Mouse (Mus musculus) heart, embryonic 11.5 days (tissue): ENCODE results near the gene Nol3. TPM values are rescaled to one million over a fixed set of nuclear protein-coding genes. Genes with fewer than 3 reads are reported as not detected.

Source experiments
- ATAC-seq: fragments of 200-750 bp; cut with Nextera tagmentation; replicated peaks from 2 replicates; pipeline ENCODE4 v1.8.0; 2017; ENCODE audit warnings: moderate library complexity; ENCODE audit not compliant: insufficient number of reproducible peaks, low FRiP score, low TSS enrichment
- H3K27ac ChIP-seq: fragments of 300-500 bp; sonication (generic); 2 replicates; pipeline ENCODE4 v1.5.1; 2014; ENCODE audit warnings: mild to moderate bottlenecking, low read depth, low read length
- H3K27me3 ChIP-seq: fragments of 300-500 bp; sonication (generic); 2 replicates; pipeline ENCODE4 v1.6.1; 2014; ENCODE audit warnings: mild to moderate bottlenecking, low read length, mixed read lengths; ENCODE audit not compliant: control insufficient read depth, insufficient read depth
- H3K36me3 ChIP-seq: fragments of 300-500 bp; sonication (generic); 2 replicates; pipeline ENCODE4 v1.6.1; 2014; ENCODE audit warnings: mild to moderate bottlenecking, low read length, moderate library complexity, mixed read lengths; ENCODE audit not compliant: control insufficient read depth, insufficient read depth
- H3K4me1 ChIP-seq: fragments of 300-500 bp; sonication (generic); 2 replicates; pipeline ENCODE4 v1.6.1; 2014; ENCODE audit warnings: low read length; ENCODE audit not compliant: control insufficient read depth, insufficient read depth
- H3K4me2 ChIP-seq: fragments of 300-500 bp; sonication (generic); 2 replicates; pipeline ENCODE4 v1.6.1; 2014; ENCODE audit warnings: mild to moderate bottlenecking, moderate library complexity
- H3K4me3 ChIP-seq: fragments of 300-500 bp; sonication (generic); 2 replicates; pipeline ENCODE4 v1.5.1; 2014; ENCODE audit warnings: low read depth, low read length
- H3K9ac ChIP-seq: fragments of 300-500 bp; sonication (generic); 2 replicates; pipeline ENCODE4 v1.6.1; 2014; ENCODE audit warnings: mild to moderate bottlenecking, low read depth, low read length, moderate library complexity
- H3K9me3 ChIP-seq: fragments of 300-500 bp; sonication (generic); replicated peaks from 2 replicates; pipeline ENCODE4 v1.6.1; 2016; ENCODE audit warnings: low read length; ENCODE audit not compliant: control insufficient read depth
- WGBS: fragments of 180-500 bp; shearing (Covaris S2); extraction: QIAGEN DNeasy Blood & Tissue Kit; methylation state at CpG from one replicate; pipeline ENCODE4 v1.1.7; 2014; ENCODE audit not compliant: insufficient replicate concordance; 5-methylcytosine and 5-hydroxymethylcytosine counted together
- polyA plus RNA-seq: library from polyadenylated mRNA; unstranded; fragments of >200 nt; fragmentation: Nextera tagmentation; extraction: Ambion mirVana; gene quantifications from 2 replicates; pipeline ENCODE4 v1.2.1, GENCODE M21; 2014

The Nol3 gene
- polyA plus RNA-seq, 1 experiment from 2014 or later: 1.8 TPM

DNA sequence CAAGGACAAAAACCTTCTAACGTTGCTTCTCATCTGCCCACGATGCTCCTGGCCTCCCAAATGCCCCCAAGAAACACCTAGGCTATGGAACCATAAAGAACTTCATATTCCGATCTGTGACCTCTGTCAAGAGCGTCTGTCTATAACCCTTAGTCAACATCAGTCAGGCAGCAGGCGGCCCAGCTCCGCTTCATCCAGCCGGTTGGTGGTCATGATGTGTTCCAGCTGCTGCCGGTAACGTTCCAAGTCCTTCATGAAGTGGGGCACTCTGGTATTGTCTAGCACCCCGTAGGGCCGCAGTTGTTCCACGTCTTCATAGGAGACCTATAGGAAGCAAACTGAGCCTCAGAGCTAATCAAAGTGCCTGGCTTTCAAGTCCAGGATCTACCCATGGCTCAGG lies 5.9 kb downstream of the Nol3 start:
- Histone ChIP-seq H3K9me3 (no peaks in the 10 kb centered on the region), H3K4me3 (no peak overlapping the region), H3K4me1 (peaks cover 6% of the 10 kb centered on the region), H3K27me3 (peaks cover 43% of the 10 kb centered on the region), H3K27ac (no peak overlapping the region), H3K9ac (no peak overlapping the region), H3K36me3 (no peaks in the 10 kb centered on the region; the same call in 1 of the 2 replicates), H3K4me2 (no peak overlapping the region)
- 84% methylated on average over 12 of the region's 12 CpGs for WGBS
- no peak for ATAC-seq

GRCm38 (mm10) chr8:105282239-105282638 lies 6.3 kb downstream of the Nol3 start:
- Histone ChIP-seq H3K36me3 (no peaks in the 10 kb centered on the region; the same call in 1 of the 2 replicates), H3K27ac (no peak overlapping the region), H3K9me3 (no peaks in the 10 kb centered on the region), H3K9ac (no peak overlapping the region), H3K4me2 (no peak overlapping the region), H3K4me1 (peaks cover 6% of the 10 kb centered on the region), H3K27me3 (peaks cover 39% of the 10 kb centered on the region), H3K4me3 (no peak overlapping the region)
- 61% methylated on average over 4 of the region's 4 CpGs for WGBS
- no peak for ATAC-seq

DNA sequence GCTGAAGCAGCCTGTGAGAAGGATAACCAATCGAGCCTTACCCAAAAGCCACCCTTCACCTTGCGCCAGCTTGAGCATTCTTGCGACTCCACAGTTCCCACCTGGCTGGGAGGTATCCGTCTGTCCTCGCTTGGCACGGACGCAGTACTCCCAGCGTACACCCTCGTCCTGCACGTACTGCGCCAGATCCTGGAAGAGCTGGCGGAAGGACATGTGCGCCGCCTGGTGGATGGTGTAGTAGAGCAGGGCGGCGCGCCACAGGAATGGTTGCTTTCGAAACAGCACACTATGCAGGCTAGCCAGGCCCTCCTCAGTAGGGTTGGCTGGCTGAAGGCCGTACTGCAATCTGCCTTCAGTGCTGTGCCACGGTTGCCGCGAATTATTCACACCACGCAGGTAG lies 7.1 kb downstream of the Nol3 start:
- 26% methylated on average over 23 of the region's 23 CpGs for WGBS
- H3K4me2 ChIP-seq: no peak overlapping the region
- H3K27me3 ChIP-seq: peaks cover 30% of the 10 kb centered on the region
- peaks cover 6% of the 10 kb centered on the region for H3K4me1 ChIP-seq
- ATAC-seq: 0 out of 2 replicates have a peak, but pooled peaks have one; percentile 28
- H3K9me3 ChIP-seq: no peaks in the 10 kb centered on the region
- H3K27ac ChIP-seq: no peak overlapping the region
- no peaks in the 10 kb centered on the region; the same call in 1 of the 2 replicates for H3K36me3 ChIP-seq
- no peak overlapping the region for H3K4me3 ChIP-seq
- H3K9ac ChIP-seq: no peak overlapping the region

GRCm38 (mm10) chr8:105285514-105285913 lies 9.6 kb downstream of the Nol3 start:
- H3K27me3 ChIP-seq: peaks cover 21% of the 10 kb centered on the region
- no peak overlapping the region for H3K9ac ChIP-seq
- 50% methylated on average over 12 of the region's 12 CpGs for WGBS
- H3K4me3 ChIP-seq: no peak overlapping the region
- no peaks in the 10 kb centered on the region; the same call in 1 of the 2 replicates for H3K36me3 ChIP-seq
- H3K4me1 ChIP-seq: peaks cover 16% of the 10 kb centered on the region
- H3K4me2 ChIP-seq: no peak overlapping the region
- no peak overlapping the region for H3K27ac ChIP-seq
- no peaks in the 10 kb centered on the region for H3K9me3 ChIP-seq
- ATAC-seq: no peak

DNA sequence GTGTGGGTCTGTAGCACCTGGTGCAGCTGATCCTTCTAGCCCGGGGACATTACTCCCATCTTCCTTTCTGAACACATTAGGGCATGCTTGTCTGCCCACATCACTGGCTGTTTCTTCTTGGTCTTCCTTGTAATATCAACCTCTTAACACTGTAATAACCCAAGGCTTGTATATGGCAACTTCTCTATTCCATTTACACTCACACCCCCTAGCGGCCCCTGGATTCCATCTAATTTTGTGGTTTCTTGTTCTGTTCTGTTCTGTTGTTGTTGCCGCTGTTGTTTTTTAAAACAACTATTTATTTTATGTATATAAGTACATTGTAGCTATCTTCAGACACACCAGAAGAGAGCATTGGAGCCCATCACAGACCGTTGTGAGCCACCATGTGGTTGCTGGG lies 11.0 kb downstream of the Nol3 start:
- Histone ChIP-seq H3K4me2 (no peak overlapping the region), H3K4me3 (no peak overlapping the region), H3K36me3 (no peaks in the 10 kb centered on the region; the same call in 1 of the 2 replicates), H3K27ac (no peak overlapping the region), H3K4me1 (peaks cover 20% of the 10 kb centered on the region), H3K9me3 (no peaks in the 10 kb centered on the region), H3K9ac (no peak overlapping the region), H3K27me3 (peaks cover 18% of the 10 kb centered on the region)
- WGBS: 85% methylated on average over 4 of the region's 4 CpGs
- ATAC-seq: no peak

GRCm38 (mm10) chr8:105288231-105288630 lies 12.3 kb downstream of the Nol3 start:
- peaks cover 20% of the 10 kb centered on the region for H3K4me1 ChIP-seq
- no peak overlapping the region for H3K9ac ChIP-seq
- 89% methylated on average over 5 of the region's 5 CpGs for WGBS
- H3K36me3 ChIP-seq: no peaks in the 10 kb centered on the region; the same call in 1 of the 2 replicates
- H3K9me3 ChIP-seq: no peaks in the 10 kb centered on the region
- H3K4me2 ChIP-seq: peak overlapping the region; percentile 92; the same call in 1 of the 2 replicates
- no peak overlapping the region for H3K4me3 ChIP-seq
- no peak for ATAC-seq
- H3K27ac ChIP-seq: no peak overlapping the region
- peaks cover 11% of the 10 kb centered on the region for H3K27me3 ChIP-seq

DNA sequence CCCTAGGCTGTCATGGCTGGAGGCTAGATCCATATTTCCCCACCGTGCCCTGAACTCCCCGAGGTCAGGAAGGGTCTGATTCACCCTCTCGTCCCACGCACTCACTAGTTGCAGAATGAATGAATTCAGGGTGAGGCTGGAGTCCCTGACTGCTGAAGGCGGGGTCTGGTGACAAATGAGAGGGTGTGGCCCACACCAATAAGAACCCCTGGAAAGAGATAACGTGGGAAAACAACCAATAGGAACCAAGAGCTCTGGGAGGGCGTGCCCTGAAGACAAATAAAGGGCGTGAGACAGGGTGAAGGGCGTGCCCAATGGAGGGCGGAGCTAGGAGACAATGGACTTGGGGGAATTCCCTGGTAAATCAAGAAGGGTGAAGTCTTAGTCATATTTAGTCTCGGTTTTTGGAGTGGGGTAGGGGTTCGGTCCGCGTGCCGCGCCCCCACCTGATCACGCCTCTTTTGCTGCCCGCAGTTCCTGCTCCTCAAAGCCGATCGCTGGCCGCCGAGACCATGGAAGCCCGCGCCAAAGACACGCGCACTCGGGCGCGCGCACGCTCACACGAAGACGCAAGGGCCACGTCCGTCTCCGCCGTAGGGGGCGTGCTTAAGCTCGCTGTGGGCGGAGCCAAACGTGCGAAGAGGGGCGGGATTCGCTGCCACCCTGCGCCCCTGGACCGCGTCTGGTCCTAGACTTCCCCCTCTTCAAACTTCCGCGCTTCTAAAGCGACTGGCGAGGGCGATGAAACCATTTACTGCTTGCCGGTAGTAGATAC lies 13.2 kb downstream of the Nol3 start:
- peaks cover 16% of the 10 kb centered on the region for H3K27me3 ChIP-seq

GRCm38 (mm10) chr8:105289805-105290460 lies 14.0 kb downstream of the Nol3 start, which contains the start of gene 4931428F04Rik:
TSS of gene 4931428F04Rik (minus strand) at chr8:105289864.
- Histone ChIP-seq H3K27ac (peak within 1 kb of the TSS; percentile 57; the same call in 1 of the 2 replicates), H3K9me3 (no peaks in the 10 kb centered on the region), H3K4me3 (peak within 1 kb of the TSS; percentile 51), H3K9ac (peak within 1 kb of the TSS; percentile 72), H3K27me3 (peaks cover 16% of the 10 kb centered on the region), H3K36me3 (no peaks in the 10 kb centered on the region; the same call in 1 of the 2 replicates), H3K4me2 (peak within 1 kb of the TSS; percentile 92), H3K4me1 (peaks cover 20% of the 10 kb centered on the region)
- ATAC-seq: no peak
- 1% methylated on average over 41 of the region's 43 CpGs for WGBS

More for the DNA sequence above, 13.2 kb downstream of the Nol3 start:
- Histone ChIP-seq H3K36me3 (no peaks in the 10 kb centered on the region; the same call in 1 of the 2 replicates), H3K4me3 (peak overlapping the region; percentile 51), H3K4me2 (peak overlapping the region; percentile 92), H3K9ac (peak overlapping the region; percentile 72), H3K9me3 (no peaks in the 10 kb centered on the region), H3K27ac (peak overlapping the region; percentile 57; the same call in 1 of the 2 replicates), H3K4me1 (peaks cover 20% of the 10 kb centered on the region)
- WGBS: 1% methylated on average over 53 of the region's 53 CpGs
- ATAC-seq: peak; percentile 92
